Mouse (Mus musculus) kidney, embryonic 15.5 days (tissue): Measurements from ENCODE around the gene Adat3. TPM values are rescaled to one million over a fixed set of nuclear protein-coding genes. Genes with fewer than 3 reads are reported as not detected.
"Not testable (repeated sequence)": the region's sequence is repeated elsewhere in the genome, so short reads cannot be mapped to it uniquely, and the experiment has no call there.

Experiments used
- ATAC-seq: fragments of 200-750 bp; cut with Nextera tagmentation; replicated peaks from 2 replicates; pipeline ENCODE4 v1.8.0; 2017; ENCODE audit warnings: moderate TSS enrichment; ENCODE audit not compliant: low FRiP score
- H3K27ac ChIP-seq: fragments of 300-500 bp; sonication (generic); 2 replicates; pipeline ENCODE4 v1.5.1; 2015; ENCODE audit warnings: mild to moderate bottlenecking, inconsistent platforms
- H3K27me3 ChIP-seq: fragments of 300-500 bp; sonication (generic); 2 replicates; pipeline ENCODE4 v1.6.1; 2015; ENCODE audit warnings: inconsistent platforms
- H3K36me3 ChIP-seq: fragments of 300-500 bp; sonication (generic); 2 replicates; pipeline ENCODE4 v1.6.1; 2015; ENCODE audit warnings: inconsistent platforms
- H3K4me1 ChIP-seq: fragments of 300-500 bp; sonication (generic); 2 replicates; pipeline ENCODE4 v1.6.1; 2015; ENCODE audit warnings: inconsistent platforms
- H3K4me2 ChIP-seq: fragments of 300-500 bp; sonication (generic); 2 replicates; pipeline ENCODE4 v1.6.1; 2015; ENCODE audit warnings: moderate library complexity, mild to moderate bottlenecking, inconsistent platforms
- H3K4me3 ChIP-seq: fragments of 300-500 bp; sonication (generic); replicated peaks from 2 replicates; pipeline ENCODE4 v1.5.1; 2015; ENCODE audit warnings: mild to moderate bottlenecking, inconsistent platforms
- H3K9ac ChIP-seq: fragments of 300-500 bp; sonication (generic); 2 replicates; pipeline ENCODE4 v1.6.1; 2015; ENCODE audit warnings: mild to moderate bottlenecking, inconsistent platforms
- H3K9me3 ChIP-seq: fragments of 300-500 bp; sonication (generic); replicated peaks from 2 replicates; pipeline ENCODE4 v1.6.1; 2016; ENCODE audit warnings: inconsistent platforms
- whole genome bisulfite sequencing: fragments of 180-500 bp; shearing (Covaris S2); methylation state at CpG from one replicate; pipeline ENCODE4 v1.1.7; 2015; ENCODE audit warnings: mixed read lengths; 5-methylcytosine and 5-hydroxymethylcytosine counted together
- polyA plus RNA-seq: library from polyadenylated mRNA; unstranded; fragments of >200 nt; fragmentation: Nextera tagmentation; extraction: Ambion mirVana; gene quantifications from 2 replicates; pipeline ENCODE4 v1.2.1, GENCODE M21; 2015

Adat3 gene
- polyA plus RNA-seq, 1 experiment from 2014 or later = 8.6 TPM

DNA sequence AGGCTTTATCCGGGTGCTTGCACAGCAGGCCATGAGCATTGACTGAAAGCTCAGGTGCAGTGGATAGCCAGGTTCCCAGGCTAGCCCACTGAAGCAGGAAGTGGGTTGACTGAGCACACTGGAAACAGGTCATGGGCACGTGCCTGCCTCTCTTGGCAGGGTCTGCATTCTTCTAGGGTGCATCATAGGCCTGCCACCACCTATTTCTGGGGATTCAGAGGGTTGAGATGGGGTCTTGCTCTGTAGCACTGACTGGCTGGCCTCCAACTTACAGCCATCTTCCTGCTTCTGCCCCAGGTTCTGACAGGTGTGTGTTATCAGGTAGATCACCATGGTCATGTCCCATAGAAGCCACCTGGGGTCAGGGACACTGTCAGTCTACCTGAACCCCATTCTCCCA is 2.3 kb downstream of the Adat3 start:
- Histone ChIP-seq H3K4me2 (no peak overlapping the region), H3K9me3 (no peaks in the 10 kb centered on the region), H3K27me3 (no peaks in the 10 kb centered on the region), H3K36me3 (peaks cover 39% of the 10 kb centered on the region), H3K4me1 (peaks cover 24% of the 10 kb centered on the region), H3K9ac (no peak overlapping the region), H3K4me3 (no peak overlapping the region), H3K27ac (no peak overlapping the region)
- 91% methylated on average over 2 of the region's 2 CpGs for WGBS
- no peak for ATAC-seq

DNA sequence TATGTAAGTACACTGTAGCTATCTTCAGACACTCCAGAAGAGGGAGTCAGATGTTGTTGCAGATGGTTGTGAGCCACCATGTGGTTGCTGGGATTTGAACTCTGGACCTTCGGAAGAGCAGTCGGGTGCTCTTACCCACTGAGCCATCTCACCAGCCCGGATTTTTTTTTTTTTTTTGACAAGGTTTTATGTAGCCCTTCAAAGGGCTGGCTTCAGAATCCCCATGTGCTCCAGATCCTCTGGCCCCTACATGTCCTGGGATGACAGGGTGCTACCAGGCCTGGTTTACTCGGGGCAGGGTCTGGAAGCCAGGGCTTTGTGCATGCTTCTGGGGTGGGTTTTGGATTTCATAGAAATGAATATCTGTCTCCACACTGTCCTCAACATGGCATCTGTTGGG is 3.0 kb downstream of the Adat3 start, which contains the start of gene Gm49322:
Gene Gm49322, plus strand, starts transcription at position 301 of the 400 bp plus-strand sequence.
- Histone ChIP-seq H3K4me1 (peaks cover 24% of the 10 kb centered on the region), H3K36me3 (peaks cover 42% of the 10 kb centered on the region)
- not testable (repeated sequence) for H3K4me3 ChIP-seq, H3K4me2 ChIP-seq, ATAC-seq, H3K9ac ChIP-seq, H3K27ac ChIP-seq, H3K27me3 ChIP-seq, H3K9me3 ChIP-seq
- WGBS = 76% methylated on average over 4 of the region's 4 CpGs

DNA sequence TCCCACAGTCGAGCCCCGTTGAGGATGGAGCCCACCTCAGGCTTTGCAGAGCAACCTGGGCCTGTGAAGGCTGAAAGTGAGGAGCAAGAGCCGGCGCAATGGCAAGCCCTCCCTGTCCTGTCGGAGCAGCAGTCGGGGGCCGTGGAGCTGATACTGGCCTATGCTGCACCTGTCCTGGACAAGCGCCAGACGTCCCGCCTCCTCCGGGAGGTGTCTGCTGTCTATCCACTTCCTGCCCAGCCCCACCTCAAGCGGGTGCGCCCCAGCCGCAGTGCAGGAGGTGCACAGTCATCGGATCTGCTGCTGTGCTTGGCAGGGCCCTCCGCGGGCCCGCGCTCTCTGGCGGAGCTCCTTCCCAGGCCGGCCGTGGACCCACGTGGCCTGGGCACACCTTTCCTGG is 3.6 kb downstream of the Adat3 start:
- Histone ChIP-seq H3K4me3 (no peak overlapping the region), H3K36me3 (peaks cover 42% of the 10 kb centered on the region), H3K9me3 (no peaks in the 10 kb centered on the region), H3K27me3 (no peaks in the 10 kb centered on the region), H3K4me1 (peaks cover 24% of the 10 kb centered on the region), H3K4me2 (no peak overlapping the region), H3K9ac (no peak overlapping the region), H3K27ac (no peak overlapping the region)
- 90% methylated on average over 23 of the region's 23 CpGs for WGBS
- ATAC-seq = no peak

GRCm38 (mm10) chr10:80606737-80607350 is 4.2 kb downstream of the Adat3 start:
- ATAC-seq = no peak
- no peaks in the 10 kb centered on the region for H3K27me3 ChIP-seq
- no peak overlapping the region for H3K27ac ChIP-seq
- H3K4me3 ChIP-seq = no peak overlapping the region
- 94% methylated on average over 34 of the region's 34 CpGs for WGBS
- H3K4me2 ChIP-seq = no peak overlapping the region
- H3K36me3 ChIP-seq = peaks cover 44% of the 10 kb centered on the region
- H3K9me3 ChIP-seq = no peaks in the 10 kb centered on the region
- peaks cover 24% of the 10 kb centered on the region for H3K4me1 ChIP-seq
- no peak overlapping the region for H3K9ac ChIP-seq

DNA sequence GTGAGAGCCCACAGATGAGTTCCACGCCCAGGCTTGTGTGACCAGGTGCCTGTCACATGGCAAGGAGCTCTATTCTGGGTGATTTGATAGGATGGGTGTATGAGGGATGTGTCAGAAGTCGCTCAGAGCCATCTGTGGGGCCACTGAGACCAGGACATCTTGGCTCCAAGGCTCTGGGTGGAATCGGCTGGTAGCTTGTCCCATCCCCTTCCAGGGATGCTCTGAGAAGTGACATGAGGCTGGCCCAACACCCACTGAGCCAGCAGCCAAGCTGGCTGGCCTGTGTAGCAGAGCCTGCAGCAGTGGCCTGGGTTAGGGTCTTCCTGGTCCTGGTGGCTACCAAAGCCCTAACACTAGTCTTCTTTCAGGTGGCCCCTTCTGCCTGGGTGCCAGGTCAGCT is 5.8 kb downstream of the Adat3 start:
- Histone ChIP-seq H3K9me3 (no peaks in the 10 kb centered on the region), H3K36me3 (peaks cover 57% of the 10 kb centered on the region), H3K4me3 (no peak overlapping the region), H3K27me3 (no peaks in the 10 kb centered on the region), H3K9ac (no peak overlapping the region), H3K4me2 (no peak overlapping the region), H3K4me1 (peaks cover 14% of the 10 kb centered on the region), H3K27ac (no peak overlapping the region)
- 91% methylated on average over 3 of the region's 3 CpGs for WGBS
- no peak for ATAC-seq

DNA sequence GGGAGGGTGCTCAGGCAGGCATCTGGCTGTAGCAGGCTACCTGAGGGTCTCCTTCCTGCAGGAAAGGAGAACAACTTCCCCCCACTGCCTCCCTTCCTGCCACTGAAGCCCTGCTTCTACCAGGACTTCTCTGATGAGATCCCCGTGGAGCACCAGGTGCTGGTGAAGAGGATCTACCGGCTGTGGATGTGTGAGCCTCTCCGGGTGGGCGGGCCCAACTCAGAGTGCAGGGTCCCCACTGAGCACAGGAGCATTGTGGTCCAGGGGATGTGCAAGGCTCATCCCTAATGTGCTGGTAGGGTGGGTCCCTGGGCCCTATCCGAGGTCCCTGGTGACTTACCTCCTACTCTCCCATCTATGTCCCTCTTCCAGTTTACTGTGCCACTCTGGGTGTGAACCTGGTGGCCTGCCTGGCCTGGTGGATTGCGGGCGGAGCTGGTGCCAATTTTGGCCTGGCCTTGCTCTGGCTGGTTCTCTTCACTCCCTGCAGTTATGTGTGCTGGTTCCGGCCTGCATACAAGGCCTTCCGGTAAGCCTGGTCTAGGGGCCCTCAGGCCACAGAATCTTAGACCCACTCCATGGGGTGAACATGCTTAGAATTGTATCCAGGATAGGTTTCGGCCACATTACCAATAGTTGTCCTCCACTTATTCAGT is 6.7 kb downstream of the Adat3 start:
- WGBS = 89% methylated on average over 10 of the region's 10 CpGs
- H3K9me3 ChIP-seq = no peaks in the 10 kb centered on the region
- no peak overlapping the region for H3K4me3 ChIP-seq
- ATAC-seq = no peak
- no peak overlapping the region for H3K9ac ChIP-seq
- peaks cover 67% of the 10 kb centered on the region for H3K36me3 ChIP-seq
- no peak overlapping the region for H3K27ac ChIP-seq
- no peaks in the 10 kb centered on the region for H3K27me3 ChIP-seq
- no peak overlapping the region for H3K4me2 ChIP-seq
- H3K4me1 ChIP-seq = peaks cover 4% of the 10 kb centered on the region; the same call in 1 of the 2 replicates

DNA sequence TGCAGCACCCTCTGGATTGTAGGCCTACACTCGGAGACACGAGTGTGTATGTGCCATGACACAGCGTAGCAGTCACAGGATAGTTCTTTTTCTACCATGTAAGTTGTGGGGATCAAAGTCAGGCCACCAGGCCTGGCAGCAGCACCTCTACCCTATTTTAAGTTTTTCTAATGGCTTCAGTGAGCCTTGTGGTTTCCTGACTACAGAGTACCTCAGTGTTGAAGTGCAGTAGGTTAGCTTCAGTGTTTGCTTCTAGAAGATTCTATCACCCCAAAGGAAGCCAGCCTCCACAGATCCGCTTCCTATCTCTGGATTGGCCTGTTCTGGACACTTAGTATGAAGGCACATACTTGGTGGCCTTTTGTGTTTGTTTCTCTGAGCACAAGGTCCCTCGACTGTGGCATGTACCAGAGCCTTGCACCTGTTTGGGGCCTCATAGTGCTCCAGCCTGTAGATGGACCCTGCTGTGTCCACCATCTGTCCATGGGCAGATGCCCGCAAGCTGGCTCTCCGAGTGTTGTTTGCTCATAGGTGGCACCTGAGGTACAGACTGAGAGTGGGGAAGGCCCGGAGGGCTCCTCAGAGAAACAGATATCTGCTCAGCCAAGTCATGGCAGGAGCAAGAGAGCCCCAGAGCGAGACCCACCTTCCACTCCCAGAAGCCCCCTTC is 7.6 kb downstream of the Adat3 start:
- no peak overlapping the region for H3K4me2 ChIP-seq
- peaks cover 76% of the 10 kb centered on the region for H3K36me3 ChIP-seq
- no peak overlapping the region for H3K27ac ChIP-seq
- no peak overlapping the region for H3K9ac ChIP-seq
- H3K4me3 ChIP-seq = no peak overlapping the region
- no peaks in the 10 kb centered on the region for H3K27me3 ChIP-seq
- no peaks in the 10 kb centered on the region for H3K9me3 ChIP-seq
- 95% methylated on average over 9 of the region's 9 CpGs for WGBS
- no peak for ATAC-seq
- H3K4me1 ChIP-seq = no peaks in the 10 kb centered on the region

DNA sequence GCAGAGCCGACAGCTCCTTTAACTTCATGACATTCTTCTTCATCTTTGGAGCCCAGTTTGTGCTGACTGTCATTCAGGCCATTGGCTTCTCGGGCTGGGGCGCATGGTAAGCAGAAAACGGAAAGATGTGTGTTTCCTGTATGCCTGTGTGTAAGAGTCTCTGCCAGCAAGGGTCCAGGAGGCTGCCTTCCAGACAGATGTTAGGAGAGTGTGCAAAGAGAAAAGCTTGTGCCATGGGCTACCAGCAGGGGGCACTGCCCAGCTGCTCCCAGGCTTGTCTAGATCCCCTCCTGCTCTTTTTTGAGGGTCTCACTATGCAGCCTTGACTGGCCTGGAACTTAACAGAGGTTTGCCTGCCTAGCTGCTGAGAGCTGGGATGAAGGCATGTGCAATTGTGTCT is 8.3 kb downstream of the Adat3 start:
- no peak overlapping the region; the same call in 1 of the 2 replicates for H3K27ac ChIP-seq
- peaks cover 83% of the 10 kb centered on the region for H3K36me3 ChIP-seq
- H3K4me1 ChIP-seq = no peaks in the 10 kb centered on the region
- no peak for ATAC-seq
- H3K27me3 ChIP-seq = no peaks in the 10 kb centered on the region
- 67% methylated on average over 4 of the region's 4 CpGs for WGBS
- no peak overlapping the region for H3K4me3 ChIP-seq
- no peaks in the 10 kb centered on the region for H3K9me3 ChIP-seq
- no peak overlapping the region for H3K9ac ChIP-seq
- no peak overlapping the region for H3K4me2 ChIP-seq

GRCm38 (mm10) chr10:80611905-80612304 is 9.2 kb downstream of the Adat3 start:
- no peak overlapping the region for H3K9ac ChIP-seq
- no peak overlapping the region for H3K4me2 ChIP-seq
- H3K27ac ChIP-seq = no peak overlapping the region
- no peak overlapping the region for H3K4me3 ChIP-seq
- peaks cover 80% of the 10 kb centered on the region for H3K36me3 ChIP-seq
- no peaks in the 10 kb centered on the region for H3K27me3 ChIP-seq
- no peaks in the 10 kb centered on the region for H3K4me1 ChIP-seq
- no peaks in the 10 kb centered on the region for H3K9me3 ChIP-seq
- ATAC-seq = no peak
- WGBS = 94% methylated on average over 3 of the region's 3 CpGs

GRCm38 (mm10) chr10:80613821-80614220 is 11.1 kb downstream of the Adat3 start:
- no peaks in the 10 kb centered on the region for H3K9me3 ChIP-seq
- 81% methylated on average over 3 of the region's 3 CpGs for whole genome bisulfite sequencing
- ATAC-seq = no peak
- H3K4me1 ChIP-seq = no peaks in the 10 kb centered on the region
- peaks cover 61% of the 10 kb centered on the region for H3K36me3 ChIP-seq
- no peak overlapping the region for H3K4me2 ChIP-seq
- H3K27ac ChIP-seq = no peak overlapping the region
- no peak overlapping the region for H3K9ac ChIP-seq
- no peak overlapping the region for H3K4me3 ChIP-seq
- H3K27me3 ChIP-seq = no peaks in the 10 kb centered on the region

DNA sequence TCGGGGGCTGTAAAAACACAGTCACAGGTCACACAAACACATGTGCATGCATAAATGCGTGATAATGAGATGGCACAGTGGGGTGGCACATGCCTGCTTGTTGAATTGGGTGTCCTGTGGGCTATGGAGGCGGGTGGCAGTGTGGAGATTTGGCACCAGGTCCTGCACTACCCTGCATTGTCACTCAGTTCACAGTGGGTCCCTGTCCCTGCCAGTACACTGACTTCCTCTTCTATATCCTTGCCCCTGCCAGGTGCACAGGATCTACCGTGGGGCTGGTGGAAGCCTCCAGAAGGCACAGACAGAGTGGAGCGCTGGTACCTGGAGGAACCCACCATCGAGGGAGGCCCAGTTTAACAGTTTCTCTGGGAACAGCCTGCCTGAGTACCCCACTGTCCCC is 11.7 kb downstream of the Adat3 start:
- Histone ChIP-seq H3K9ac (no peak overlapping the region), H3K27me3 (no peaks in the 10 kb centered on the region), H3K36me3 (peaks cover 56% of the 10 kb centered on the region), H3K4me1 (no peaks in the 10 kb centered on the region), H3K9me3 (no peaks in the 10 kb centered on the region), H3K4me2 (no peak overlapping the region), H3K4me3 (no peak overlapping the region), H3K27ac (no peak overlapping the region)
- 91% methylated on average over 6 of the region's 6 CpGs for WGBS
- ATAC-seq = no peak

GRCm38 (mm10) chr10:80618181-80618580 is 15.5 kb downstream of the Adat3 start:
- Histone ChIP-seq H3K27me3 (no peaks in the 10 kb centered on the region), H3K9me3 (no peaks in the 10 kb centered on the region), H3K9ac (no peak overlapping the region), H3K4me1 (peaks cover 11% of the 10 kb centered on the region), H3K4me3 (no peak overlapping the region), H3K4me2 (no peak overlapping the region), H3K36me3 (peaks cover 34% of the 10 kb centered on the region), H3K27ac (peak overlapping the region; percentile 71)
- WGBS = 49% methylated on average over 9 of the region's 9 CpGs
- no peak for ATAC-seq
